Mouse (Mus musculus): ENCODE results near the gene Cox4i2. TPM values are rescaled to one million over a fixed set of nuclear protein-coding genes. Genes with fewer than 3 reads are reported as not detected.

The Cox4i2 gene
- polyA plus RNA-seq, 1 experiment from 2014 or later = 6.7 TPM

GRCm38 (mm10) chr2:152810158-152810941 is 56.4 kb downstream of the Cox4i2 start:
- H3K27ac ChIP-seq (ENCODE audit: low read depth, low read length) = no peak overlapping the region
- peaks cover 2% of the 10 kb centered on the region for H3K4me1 ChIP-seq (ENCODE audit: control insufficient read depth, insufficient read depth, low read depth, low read length)
- WGBS = 87% methylated on average over 5 of the region's 5 CpGs

GRCm38 (mm10) chr2:152811336-152812165 is 57.6 kb downstream of the Cox4i2 start:
- Histone ChIP-seq H3K4me2 (ENCODE audit: low read length) (no peak overlapping the region), H3K27me3 (replicated peaks; ENCODE audit: control insufficient read depth, insufficient read depth, low read length) (no peaks in the 10 kb centered on the region), H3K36me3 (ENCODE audit: control insufficient read depth, insufficient read depth, low read length) (no peaks in the 10 kb centered on the region), H3K4me3 (ENCODE audit: low read length) (no peak overlapping the region), H3K4me1 (ENCODE audit: control insufficient read depth, insufficient read depth, low read depth, low read length) (peaks cover 5% of the 10 kb centered on the region; the same call in 1 of the 2 replicates), H3K9me3 (ENCODE audit: control insufficient read depth, low read length) (no peaks in the 10 kb centered on the region), H3K27ac (ENCODE audit: low read depth, low read length) (no peak overlapping the region), H3K9ac (ENCODE audit: low read depth, low read length) (no peak overlapping the region)
- 45% methylated on average over 3 of the region's 3 CpGs for WGBS
- 0 out of 2 replicates have a peak, but pooled peaks have one; percentile 53 for ATAC-seq

More at GRCm38 (mm10) chr2:152810158-152810941, 56.4 kb downstream of the Cox4i2 start:
- no peaks in the 10 kb centered on the region for H3K27me3 ChIP-seq (replicated peaks; ENCODE audit: control insufficient read depth, insufficient read depth, low read length)
- H3K9me3 ChIP-seq (ENCODE audit: control insufficient read depth, low read length) = no peaks in the 10 kb centered on the region
- H3K4me2 ChIP-seq (ENCODE audit: low read length) = no peak overlapping the region
- no peak for ATAC-seq
- H3K4me3 ChIP-seq (ENCODE audit: low read length) = no peak overlapping the region
- H3K9ac ChIP-seq (ENCODE audit: low read depth, low read length) = no peak overlapping the region
- H3K36me3 ChIP-seq (ENCODE audit: control insufficient read depth, insufficient read depth, low read length) = no peaks in the 10 kb centered on the region

- Histone ChIP-seq H3K9me3 (ENCODE audit: control insufficient read depth, low read length) (no peaks in the 10 kb centered on the region), H3K36me3 (ENCODE audit: control insufficient read depth, insufficient read depth, low read length) (no peaks in the 10 kb centered on the region), H3K4me3 (ENCODE audit: low read length) (no peak overlapping the region), H3K9ac (ENCODE audit: low read depth, low read length) (no peak overlapping the region), H3K27me3 (replicated peaks; ENCODE audit: control insufficient read depth, insufficient read depth, low read length) (no peaks in the 10 kb centered on the region), H3K4me1 (ENCODE audit: control insufficient read depth, insufficient read depth, low read depth, low read length) (peaks cover 16% of the 10 kb centered on the region), H3K4me2 (ENCODE audit: low read length) (no peak overlapping the region), H3K27ac (ENCODE audit: low read depth, low read length) (no peak overlapping the region)
- 91% methylated on average over 1 of the region's 1 CpGs for WGBS
- ATAC-seq = no peak
Measured at GRCm38 (mm10) chr2:152813232-152813631, 59.3 kb downstream of the Cox4i2 start.

GRCm38 (mm10) chr2:152814213-152814874 is 60.4 kb downstream of the Cox4i2 start:
- Histone ChIP-seq H3K4me1 (ENCODE audit: control insufficient read depth, insufficient read depth, low read depth, low read length) (peaks cover 23% of the 10 kb centered on the region), H3K4me2 (ENCODE audit: low read length) (no peak overlapping the region), H3K27ac (ENCODE audit: low read depth, low read length) (no peak overlapping the region), H3K9me3 (ENCODE audit: control insufficient read depth, low read length) (no peaks in the 10 kb centered on the region), H3K36me3 (ENCODE audit: control insufficient read depth, insufficient read depth, low read length) (no peaks in the 10 kb centered on the region), H3K27me3 (replicated peaks; ENCODE audit: control insufficient read depth, insufficient read depth, low read length) (no peaks in the 10 kb centered on the region), H3K4me3 (ENCODE audit: low read length) (no peak overlapping the region), H3K9ac (ENCODE audit: low read depth, low read length) (no peak overlapping the region)
- 82% methylated on average over 6 of the region's 6 CpGs for WGBS
- ATAC-seq = no peak

Small RNA genes within 50 kb of the gene (microRNA-seq; reads per million reads assigned to microRNA genes)
- gene Gm23802 = not detected

Other genes with a start within 250 kb of the Cox4i2 start
- gene Defb26, start 242.5 kb upstream of the Cox4i2 start, polyA plus RNA-seq (2015; fragmentation: Nextera tagmentation; extraction: Ambion mirVana) = not detected in 2 replicates
- gene Defb28, start 235.9 kb upstream of the Cox4i2 start, polyA plus RNA-seq (2015; fragmentation: Nextera tagmentation; extraction: Ambion mirVana) = not detected in 2 replicates
- gene Defb29, start 214.1 kb upstream of the Cox4i2 start, polyA plus RNA-seq (2015; fragmentation: Nextera tagmentation; extraction: Ambion mirVana) = not detected in 2 replicates
- gene Gm17416, start 184.8 kb upstream of the Cox4i2 start, polyA plus RNA-seq (2015; fragmentation: Nextera tagmentation; extraction: Ambion mirVana) = not detected in 2 replicates
- not detected in 2 replicates for gene Defb21, start 181.4 kb upstream of the Cox4i2 start, polyA plus RNA-seq (2015; fragmentation: Nextera tagmentation; extraction: Ambion mirVana)
- gene Defb19, start 173.9 kb upstream of the Cox4i2 start, polyA plus RNA-seq (2015; fragmentation: Nextera tagmentation; extraction: Ambion mirVana) = not detected in 2 replicates
- gene Defb45, start 154.8 kb upstream of the Cox4i2 start, polyA plus RNA-seq (2015; fragmentation: Nextera tagmentation; extraction: Ambion mirVana) = not detected in 2 replicates
- gene Defb36, start 149.8 kb upstream of the Cox4i2 start, polyA plus RNA-seq (2015; fragmentation: Nextera tagmentation; extraction: Ambion mirVana) = not detected in 2 replicates
- gene Defb25, start 131.1 kb upstream of the Cox4i2 start, polyA plus RNA-seq (2015; fragmentation: Nextera tagmentation; extraction: Ambion mirVana) = not detected in 2 replicates
- 0.80 and 0.82 TPM in 2 replicates for gene Rem1, start 127.2 kb upstream of the Cox4i2 start, polyA plus RNA-seq (2015; fragmentation: Nextera tagmentation; extraction: Ambion mirVana)
- 172 and 178 TPM in 2 replicates for gene H13, start 84.7 kb upstream of the Cox4i2 start, polyA plus RNA-seq (2015; fragmentation: Nextera tagmentation; extraction: Ambion mirVana)
- 32.2 and 36.7 TPM in 2 replicates for gene Mcts2, start 67.1 kb upstream of the Cox4i2 start, polyA plus RNA-seq (2015; fragmentation: Nextera tagmentation; extraction: Ambion mirVana)
- 56.8 and 68.4 TPM in 2 replicates for gene Id1, start 17.9 kb upstream of the Cox4i2 start, polyA plus RNA-seq (2015; fragmentation: Nextera tagmentation; extraction: Ambion mirVana)
- 138 and 159 TPM in 2 replicates for gene Bcl2l1, start 77.6 kb downstream of the Cox4i2 start, polyA plus RNA-seq (2015; fragmentation: Nextera tagmentation; extraction: Ambion mirVana)
- gene Tpx2, start 93.8 kb downstream of the Cox4i2 start, polyA plus RNA-seq (2015; fragmentation: Nextera tagmentation; extraction: Ambion mirVana) = 14.8 and 19.8 TPM in 2 replicates
- gene Mylk2, start 157.2 kb downstream of the Cox4i2 start, polyA plus RNA-seq (2015; fragmentation: Nextera tagmentation; extraction: Ambion mirVana) = 0.21 and 0.44 TPM in 2 replicates
- 4.2 and 4.5 TPM in 2 replicates for gene Foxs1, start 179.0 kb downstream of the Cox4i2 start, polyA plus RNA-seq (2015; fragmentation: Nextera tagmentation; extraction: Ambion mirVana)
- 11.6 and 13.6 TPM in 2 replicates for gene Dusp15, start 197.5 kb downstream of the Cox4i2 start, polyA plus RNA-seq (2015; fragmentation: Nextera tagmentation; extraction: Ambion mirVana)
- gene Ttll9, start 208.3 kb downstream of the Cox4i2 start, polyA plus RNA-seq (2015; fragmentation: Nextera tagmentation; extraction: Ambion mirVana) = 9.2 and 10.5 TPM in 2 replicates

Measured in hindbrain, embryonic 16.5 days (tissue).